Mouse (Mus musculus): ENCODE measurements around the gene Dgkq.

Dgkq gene

DNA sequence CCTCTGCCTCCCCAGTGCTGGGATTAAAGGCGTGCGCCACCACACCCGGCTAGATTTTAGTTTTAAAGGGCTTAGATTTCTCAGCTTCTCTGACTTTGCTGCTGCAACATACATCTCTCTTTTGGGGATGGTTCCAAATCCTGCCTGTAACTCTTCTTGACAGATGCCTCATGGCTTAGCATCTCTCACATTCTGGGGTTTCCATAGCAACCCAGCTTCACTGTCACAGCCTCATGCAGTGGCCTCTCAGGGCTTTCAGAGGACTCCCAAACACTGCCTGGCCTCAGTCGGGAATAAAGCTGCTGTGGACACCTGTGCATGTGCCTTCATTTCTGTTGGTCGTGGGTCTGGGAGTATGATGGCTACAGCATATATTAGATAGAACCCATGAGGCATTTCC lies 19.6 kb upstream of the Dgkq start:
- in situ Hi-C loops (cut with MboI), result no loop called here

GRCm38 (mm10) chr5:108680871-108681270 lies 11.4 kb upstream of the Dgkq start:
- in situ Hi-C loops (cut with MboI), result no loop called here

GRCm38 (mm10) chr5:108679909-108680308 lies 10.4 kb upstream of the Dgkq start:
- in situ Hi-C loops (cut with MboI), result no loop called here

- in situ Hi-C loops (cut with MboI), result no loop called here
Measured at GRCm38 (mm10) chr5:108678296-108678854, 8.9 kb upstream of the Dgkq start.

- in situ Hi-C loops (cut with MboI), result no loop called here
Measured at GRCm38 (mm10) chr5:108677605-108678295, 8.3 kb upstream of the Dgkq start.

DNA sequence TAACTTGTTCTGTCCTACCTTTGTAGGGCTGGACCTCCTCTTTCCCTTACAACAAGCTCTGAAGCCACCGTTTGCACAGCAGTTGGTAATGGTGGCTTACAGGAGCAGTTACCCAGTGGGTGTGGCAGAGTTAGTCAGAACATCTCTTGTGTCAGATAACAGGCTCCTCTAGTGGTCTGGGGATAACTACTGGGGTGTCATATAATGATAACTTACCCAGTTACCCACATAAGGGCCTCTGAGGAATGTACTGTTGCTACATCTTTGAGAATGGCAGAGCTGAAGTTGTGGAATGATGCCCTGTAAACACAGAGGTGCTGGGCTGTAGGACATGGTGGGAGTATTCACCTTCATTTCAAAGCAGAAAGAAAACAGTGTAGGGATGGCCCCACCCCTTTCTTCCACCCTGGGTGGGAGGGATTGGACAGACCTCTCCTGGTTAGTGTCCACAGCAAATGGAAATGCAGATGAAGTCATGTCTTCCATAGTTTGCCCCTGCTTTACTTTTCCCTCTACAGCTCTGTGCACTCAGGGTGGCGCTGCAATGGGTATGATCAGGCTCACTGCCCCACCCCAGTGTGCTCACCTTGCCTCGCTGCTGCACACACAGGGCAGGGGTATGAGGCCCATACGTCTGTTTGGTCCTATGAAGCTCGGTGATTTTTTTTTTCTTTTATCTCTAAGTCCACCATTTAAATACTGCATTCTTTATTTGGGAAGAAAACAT lies 7.5 kb upstream of the Dgkq start:
- in situ Hi-C loops (cut with MboI), result no loop called here

GRCm38 (mm10) chr5:108675251-108675816 lies 5.9 kb upstream of the Dgkq start, which contains the start of gene Slc26a1:
Slc26a1 (minus strand) TSS chr5:108675569.
- in situ Hi-C loops (cut with MboI), result no loop called here

DNA sequence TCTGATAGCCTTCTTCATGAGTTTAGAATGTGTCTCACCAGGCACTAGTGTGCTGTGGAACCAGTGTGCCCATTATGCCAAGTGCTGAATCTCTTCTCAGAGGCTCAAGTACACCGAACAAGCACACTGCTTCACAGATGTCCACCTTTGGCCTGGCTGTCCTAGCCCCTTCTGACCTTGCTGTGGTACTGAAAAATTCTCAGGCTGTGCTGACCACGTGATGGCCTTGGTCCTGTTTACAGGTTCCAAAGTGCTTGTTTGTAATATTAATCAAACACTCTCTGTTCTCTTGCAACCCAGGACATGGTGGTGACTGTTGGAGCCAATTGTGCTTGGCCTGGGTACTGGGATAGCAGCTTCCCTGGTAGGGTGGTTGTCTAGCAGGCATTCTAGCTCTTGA lies 5.2 kb upstream of the Dgkq start:
- in situ Hi-C loops (cut with MboI), result no loop called here

GRCm38 (mm10) chr5:108671757-108672156 lies 2.3 kb upstream of the Dgkq start:
- in situ Hi-C loops (cut with MboI), result no loop called here

- in situ Hi-C loops (cut with MboI), result no loop called here
Measured at GRCm38 (mm10) chr5:108670785-108671184, 1.3 kb upstream of the Dgkq start.

DNA sequence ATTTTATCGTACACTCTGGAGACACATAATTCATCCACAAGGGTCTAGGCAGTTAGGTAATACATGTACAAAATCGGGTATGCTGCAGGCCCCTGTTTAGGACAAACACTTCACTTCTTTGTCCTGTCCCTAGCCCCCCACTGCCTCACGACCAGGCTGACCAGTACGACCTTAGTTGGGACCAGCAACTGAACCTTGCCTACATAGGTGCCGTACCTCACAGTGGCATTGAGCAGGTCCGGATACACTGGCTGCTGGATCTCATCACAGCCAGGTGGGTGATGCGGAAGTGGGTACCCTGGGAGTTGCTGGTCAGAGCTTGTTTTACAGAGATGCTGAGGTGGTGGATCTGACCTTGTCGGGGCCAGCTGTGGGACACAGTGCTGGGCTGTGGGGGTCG lies 514 bp upstream of the Dgkq start:
- in situ Hi-C loops (cut with MboI), result no loop called here

- in situ Hi-C loops (cut with MboI), result no loop called here
Measured at GRCm38 (mm10) chr5:108668387-108668932, 1.0 kb downstream of the Dgkq start.

GRCm38 (mm10) chr5:108667370-108667769 lies 2.1 kb downstream of the Dgkq start:
- in situ Hi-C loops (cut with MboI), result no loop called here

GRCm38 (mm10) chr5:108665066-108665465 lies 4.4 kb downstream of the Dgkq start:
- in situ Hi-C loops (cut with MboI), result no loop called here

GRCm38 (mm10) chr5:108662772-108663171 lies 6.7 kb downstream of the Dgkq start:
- in situ Hi-C loops (cut with MboI), result no loop called here

DNA sequence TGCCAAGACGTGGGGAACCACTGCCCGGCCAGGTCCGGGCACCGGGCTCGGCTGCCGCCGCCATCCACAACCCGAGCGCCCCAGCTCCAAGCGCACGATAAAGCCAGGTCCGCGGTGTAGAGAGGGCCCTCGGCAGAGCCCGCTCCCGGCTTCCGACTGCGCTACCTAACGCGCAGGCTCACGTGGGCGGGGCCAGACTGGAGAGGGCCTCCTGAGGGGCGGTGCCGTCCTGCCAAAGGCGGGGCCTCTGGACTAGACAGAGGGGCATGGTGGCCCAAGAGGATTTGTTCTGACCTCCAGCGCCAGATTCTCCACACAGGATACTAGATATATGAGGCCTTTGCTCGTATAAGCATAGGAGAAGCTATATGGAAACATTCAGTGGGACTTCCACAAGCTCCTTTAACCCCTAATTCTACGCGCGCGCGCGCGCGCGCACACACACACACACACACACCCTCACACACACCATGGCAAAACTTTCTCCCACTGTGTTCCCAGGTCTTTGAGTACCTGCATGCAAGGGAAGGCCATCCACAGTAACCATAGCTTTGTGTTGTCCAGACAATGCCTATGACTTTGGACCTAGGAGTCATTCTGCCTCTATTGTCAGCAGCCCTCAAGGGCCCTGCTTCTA lies 8.7 kb downstream of the Dgkq start:
- in situ Hi-C loops (cut with MboI), result no loop called here

- in situ Hi-C loops (cut with MboI), result no loop called here
Measured at GRCm38 (mm10) chr5:108659698-108660631, 9.5 kb downstream of the Dgkq start, which contains the start of gene Idua. Idua (plus strand) TSS chr5:108660331.

GRCm38 (mm10) chr5:108658611-108659010 lies 10.9 kb downstream of the Dgkq start:
- in situ Hi-C loops (cut with MboI), result no loop called here

DNA sequence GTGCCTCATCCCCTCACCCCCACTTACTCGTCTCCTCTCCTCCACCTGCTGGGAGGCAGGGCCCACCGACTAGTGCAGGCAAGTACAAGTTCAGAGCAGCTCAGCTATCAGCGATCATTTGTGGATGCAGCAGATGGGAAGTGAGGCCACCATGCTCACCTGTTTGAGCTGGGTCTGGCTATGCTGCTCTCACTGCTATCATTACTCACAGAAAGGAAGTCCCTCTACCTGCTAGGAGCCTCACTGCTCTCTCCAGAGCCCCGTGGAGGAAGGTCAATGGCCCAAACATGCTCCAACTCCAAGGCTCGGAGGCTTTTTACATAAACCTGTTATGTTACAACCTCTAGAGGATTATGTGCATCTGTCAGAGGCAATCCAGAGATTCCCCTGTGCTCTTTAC lies 12.1 kb downstream of the Dgkq start:
- in situ Hi-C loops (cut with MboI), result no loop called here

GRCm38 (mm10) chr5:108655891-108656650 lies 13.4 kb downstream of the Dgkq start:
- in situ Hi-C loops (cut with MboI), result no loop called here

All from mature B cell (primary cell).